Mouse (Mus musculus): ENCODE results near the gene Pou2f1.

- TF ChIP-seq CTCF (IDR thresholded peaks at IDR 0.05; ENCODE audit: low read depth, low read length) (no peak), EP300 (IDR thresholded peaks at IDR 0.05; ENCODE audit: insufficient read depth, low read depth, low read length) (no peak)
Observed at GRCm38 (mm10) chr1:166017203-166017602, 14.7 kb upstream of the Pou2f1 start.
